Mouse (Mus musculus) gastrocnemius, postnatal 36 days (tissue): ENCODE results near the gene Zfp687. TPM values are rescaled to one million over a fixed set of nuclear protein-coding genes. Genes with fewer than 3 reads are reported as not detected.
"Not testable (repeated sequence)": the region's sequence is repeated elsewhere in the genome, so short reads cannot be mapped to it uniquely, and the experiment has no call there.

ENCODE experiments used
- DNase-seq, 2 experiments: peaks; one replicate each; pipeline ENCODE4 v3.0.0; 2022
- intact Hi-C: fragments of 180-260 bp; cut with DNase I; formaldehyde crosslinking; loops from one replicate; pipeline ENCODE4 v1.15.1; 2025
- long read RNA-seq, 2 experiments: library from polyadenylated mRNA; stranded (forward); transcript quantifications; one replicate each; pipeline ENCODE4 v2.0.0; 2021
- total RNA-seq, 2 experiments: library from RNA; stranded (reverse); gene quantifications; 2 replicates each; pipeline ENCODE4 v1.2.3; 2021

Zfp687 gene
- 10 to 100 TPM in 1 of 2 experiments, 1 to 10 TPM in 1; 9.5 to 11.7 TPM for total RNA-seq
- long read RNA-seq, experiment 1, partial matches to known transcripts, result 6 of 6 reads
- long read RNA-seq, experiment 1, other reads (novel, unspliced or antisense), result 0 of 6 reads
- long read RNA-seq, experiment 2, partial matches to known transcripts, result 2 of 7 reads
- long read RNA-seq, experiment 2, other reads (novel, unspliced or antisense), result 5 of 7 reads

GRCm38 (mm10) chr3:95015337-95015872, at the start of gene Zfp687:
Gene Zfp687, minus strand, starts transcription at chr3:95015448.
- peak; percentile 99 to 100 for DNase-seq
- intact Hi-C loops, result no loop called here

GRCm38 (mm10) chr3:95063741-95064140, 48.5 kb upstream of the Zfp687 start:
- intact Hi-C loops, result no loop called here
- no peak for DNase-seq

GRCm38 (mm10) chr3:95058078-95058477, 42.8 kb upstream of the Zfp687 start:
- intact Hi-C loops, result loop anchor here (10.0 kb wide), 1 partner anchor 197 kb away; the partner anchor contains the start of gene Bnipl
- no peak for DNase-seq

- no peak for DNase-seq
- intact Hi-C loops, result loop anchor here (10.0 kb wide), 1 partner anchor 199 kb away; the partner anchor contains the start of gene Bnipl
Measured at GRCm38 (mm10) chr3:95056275-95056674, 41.0 kb upstream of the Zfp687 start.

- intact Hi-C loops, result loop anchor here (5.0 to 10.0 kb wide), 3 partner anchors 53 to 200 kb away; partner anchors contain the start of genes Bnipl and Pip5k1a
- DNase-seq, result no peak
Measured at GRCm38 (mm10) chr3:95054481-95055260, 39.4 kb upstream of the Zfp687 start.

GRCm38 (mm10) chr3:95053701-95054100, 38.5 kb upstream of the Zfp687 start:
- no peak for DNase-seq
- intact Hi-C loops, result loop anchor here (5.0 to 10.0 kb wide), 3 partner anchors 54 to 201 kb away; partner anchors contain the start of genes Bnipl and Pip5k1a

- intact Hi-C loops, result loop anchor here (5.0 to 10.0 kb wide), 3 partner anchors 54 to 202 kb away; partner anchors contain the start of genes Bnipl and Pip5k1a
Measured at GRCm38 (mm10) chr3:95052959-95053358, 37.7 kb upstream of the Zfp687 start.

GRCm38 (mm10) chr3:95047914-95048313, 32.7 kb upstream of the Zfp687 start:
- DNase-seq, result no peak
- intact Hi-C loops, result no loop called here

More at GRCm38 (mm10) chr3:95052959-95053358, 37.7 kb upstream of the Zfp687 start:
- no peak for DNase-seq

- no peak for DNase-seq
- intact Hi-C loops, result no loop called here
Measured at GRCm38 (mm10) chr3:95046462-95047057, 31.3 kb upstream of the Zfp687 start.

- DNase-seq, result no peak
- intact Hi-C loops, result no loop called here
Measured at GRCm38 (mm10) chr3:95043251-95043650, 28.0 kb upstream of the Zfp687 start.

- DNase-seq, result no peak
- intact Hi-C loops, result no loop called here
Measured at GRCm38 (mm10) chr3:95042838-95043229, 27.6 kb upstream of the Zfp687 start.

GRCm38 (mm10) chr3:95042166-95042837, 27.1 kb upstream of the Zfp687 start, which contains the start of gene Psmd4:
Gene Psmd4, minus strand, starts transcription at chr3:95042614.
- peak; percentile 95 to 96 for DNase-seq
- intact Hi-C loops, result no loop called here

GRCm38 (mm10) chr3:95041625-95042024, 26.4 kb upstream of the Zfp687 start:
- intact Hi-C loops, result no loop called here
- DNase-seq, result no peak

GRCm38 (mm10) chr3:95029953-95030352, 14.7 kb upstream of the Zfp687 start:
- intact Hi-C loops, result no loop called here
- DNase-seq, result no peak

- DNase-seq, intact Hi-C loops: not testable (repeated sequence)
Measured at GRCm38 (mm10) chr3:95029291-95029827, 14.1 kb upstream of the Zfp687 start.

- intact Hi-C loops, result no loop called here
- DNase-seq, result no peak
Measured at GRCm38 (mm10) chr3:95028603-95029002, 13.4 kb upstream of the Zfp687 start.

GRCm38 (mm10) chr3:95027701-95028100, 12.5 kb upstream of the Zfp687 start:
- intact Hi-C loops, result no loop called here

GRCm38 (mm10) chr3:95027057-95027645, 11.9 kb upstream of the Zfp687 start:
- intact Hi-C loops, result no loop called here
- DNase-seq, result no peak

More at GRCm38 (mm10) chr3:95027701-95028100, 12.5 kb upstream of the Zfp687 start:
- no peak for DNase-seq

GRCm38 (mm10) chr3:95025202-95025601, 10.0 kb upstream of the Zfp687 start:
- intact Hi-C loops, result no loop called here
- no peak for DNase-seq
